Mouse (Mus musculus) hindbrain, postnatal 0 days (tissue): ENCODE data around the gene Usp49. TPM values are rescaled to one million over a fixed set of nuclear protein-coding genes. Genes with fewer than 3 reads are reported as not detected.

Source experiments
- ATAC-seq: fragments of 200-750 bp; cut with Nextera tagmentation; 2 replicates; pipeline ENCODE4 v1.8.0; 2017; ENCODE audit warnings: mild to moderate bottlenecking, moderate TSS enrichment, moderate library complexity
- DNase-seq: peaks from one replicate; pipeline ENCODE4 v3.0.0-alpha.2; 2015; ENCODE audit warnings: low spot score
- H3K27ac ChIP-seq: fragments of 300-500 bp; sonication (generic); 2 replicates; pipeline ENCODE4 v1.5.1; 2014; ENCODE audit warnings: mild to moderate bottlenecking
- H3K27me3 ChIP-seq: fragments of 300-500 bp; sonication (generic); 2 replicates; pipeline ENCODE4 v1.6.1; 2014; ENCODE audit warnings: low read length, mixed read lengths; ENCODE audit not compliant: insufficient read depth
- H3K36me3 ChIP-seq: fragments of 300-500 bp; sonication (generic); 2 replicates; pipeline ENCODE4 v1.6.1; 2014; ENCODE audit warnings: low read length, mixed read lengths; ENCODE audit not compliant: insufficient read depth
- H3K4me1 ChIP-seq: fragments of 300-500 bp; sonication (generic); 2 replicates; pipeline ENCODE4 v1.6.1; 2014; ENCODE audit warnings: antibody characterized with exemption, low read length, mixed read lengths; ENCODE audit not compliant: insufficient read depth
- H3K4me2 ChIP-seq: fragments of 300-500 bp; sonication (generic); 2 replicates; pipeline ENCODE4 v1.6.1; 2014; ENCODE audit warnings: low read depth, mild to moderate bottlenecking, low read length, moderate library complexity, mixed read lengths
- H3K4me3 ChIP-seq: fragments of 300-500 bp; sonication (generic); 2 replicates; pipeline ENCODE4 v1.5.1; 2014; ENCODE audit warnings: low read length
- H3K9ac ChIP-seq: fragments of 300-500 bp; sonication (generic); replicated peaks from 2 replicates; pipeline ENCODE4 v1.6.1; 2014; ENCODE audit warnings: mild to moderate bottlenecking, low read length, moderate library complexity, mixed read lengths
- H3K9me3 ChIP-seq: fragments of 300-500 bp; sonication (generic); 2 replicates; pipeline ENCODE4 v1.6.1; 2016; ENCODE audit warnings: low read length, mixed read lengths
- CTCF ChIP-seq: IDR thresholded peaks from 2 replicates; pipeline ENCODE4 v1.5.1; 2016; ENCODE audit warnings: antibody characterized with exemption, control low read depth, low read depth
- WGBS: fragments of 180-500 bp; shearing (Covaris S2); extraction: QIAGEN DNeasy Blood & Tissue Kit; methylation state at CpG from one replicate; pipeline ENCODE4 v1.1.7; 2014; 5-methylcytosine and 5-hydroxymethylcytosine counted together
- polyA plus RNA-seq: library from polyadenylated mRNA; unstranded; fragments of >200 nt; fragmentation: Nextera tagmentation; extraction: Ambion mirVana; gene quantifications from 2 replicates; pipeline ENCODE4 v1.2.1, GENCODE M21; 2015
- total RNA-seq: library from RNA; depleted of rRNA; stranded (reverse); fragments of >200 nt; gene quantifications from 2 replicates; pipeline ENCODE4 v1.2.3, GENCODE M21; 2014

Gene Usp49
- total and polyA plus RNA-seq, 2 experiments from 2014 or later, result 4.9 to 25.5 TPM

DNA sequence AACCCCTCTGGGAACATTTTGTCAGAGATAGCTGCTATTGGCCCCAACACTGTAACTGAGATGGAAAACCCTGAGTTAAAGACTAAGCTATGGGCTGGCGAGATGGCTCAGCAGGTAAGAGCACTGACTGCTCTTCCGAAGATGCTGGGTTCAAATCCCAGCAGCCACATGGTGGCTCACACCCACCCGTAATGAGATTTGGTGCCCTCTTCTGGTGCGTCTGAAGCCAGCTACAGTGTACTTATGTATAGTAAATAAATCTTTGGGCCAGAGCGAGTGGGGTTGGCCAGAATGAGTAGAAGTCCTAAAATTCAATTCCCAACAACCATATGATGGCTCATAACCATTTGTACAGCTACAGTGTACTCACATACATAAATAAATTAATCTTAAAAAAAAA is 24.3 kb upstream of the Usp49 start:
- TF ChIP-seq CTCF, result peak; percentile 32
- Histone ChIP-seq H3K27ac (no peak overlapping the region), H3K4me1 (0 out of 2 replicates have a peak, but pooled peaks cover 4% of the 10 kb centered on the region), H3K36me3 (peaks cover 41% of the 10 kb centered on the region), H3K27me3 (no peaks in the 10 kb centered on the region), H3K4me3 (no peak overlapping the region), H3K9me3 (no peaks in the 10 kb centered on the region), H3K4me2 (no peak overlapping the region), H3K9ac (no peak overlapping the region)
- ATAC-seq (no peak), DNase-seq (no peak)
- WGBS, result 72% methylated on average over 5 of the region's 5 CpGs

DNA sequence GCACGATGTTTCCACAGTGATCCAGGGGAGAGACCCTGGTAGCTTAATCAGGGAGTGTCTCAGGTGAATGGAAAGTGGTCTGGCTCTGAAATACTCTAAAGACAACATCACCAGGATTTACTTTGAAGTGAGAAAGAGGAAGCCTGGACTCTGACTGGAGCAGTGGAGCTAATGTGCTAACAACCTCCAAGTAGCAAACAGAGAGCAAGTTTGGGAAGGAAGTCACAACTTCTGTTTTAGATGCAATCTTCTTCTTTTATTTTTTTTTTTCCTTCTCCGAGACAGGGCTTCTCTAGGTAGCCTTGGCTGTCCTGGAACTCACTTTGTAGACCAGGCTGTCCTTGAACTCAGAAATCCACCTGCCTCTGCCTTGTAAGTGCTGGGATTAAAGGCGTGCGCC is 21.3 kb upstream of the Usp49 start:
- ATAC-seq (no peak), DNase-seq (no peak)
- Histone ChIP-seq H3K9me3 (no peaks in the 10 kb centered on the region), H3K4me1 (peaks cover 14% of the 10 kb centered on the region), H3K27me3 (no peaks in the 10 kb centered on the region), H3K4me2 (no peak overlapping the region), H3K9ac (no peak overlapping the region), H3K36me3 (peaks cover 24% of the 10 kb centered on the region), H3K27ac (no peak overlapping the region), H3K4me3 (no peak overlapping the region)
- 96% methylated on average over 4 of the region's 4 CpGs for WGBS
- TF ChIP-seq CTCF, result no peak

DNA sequence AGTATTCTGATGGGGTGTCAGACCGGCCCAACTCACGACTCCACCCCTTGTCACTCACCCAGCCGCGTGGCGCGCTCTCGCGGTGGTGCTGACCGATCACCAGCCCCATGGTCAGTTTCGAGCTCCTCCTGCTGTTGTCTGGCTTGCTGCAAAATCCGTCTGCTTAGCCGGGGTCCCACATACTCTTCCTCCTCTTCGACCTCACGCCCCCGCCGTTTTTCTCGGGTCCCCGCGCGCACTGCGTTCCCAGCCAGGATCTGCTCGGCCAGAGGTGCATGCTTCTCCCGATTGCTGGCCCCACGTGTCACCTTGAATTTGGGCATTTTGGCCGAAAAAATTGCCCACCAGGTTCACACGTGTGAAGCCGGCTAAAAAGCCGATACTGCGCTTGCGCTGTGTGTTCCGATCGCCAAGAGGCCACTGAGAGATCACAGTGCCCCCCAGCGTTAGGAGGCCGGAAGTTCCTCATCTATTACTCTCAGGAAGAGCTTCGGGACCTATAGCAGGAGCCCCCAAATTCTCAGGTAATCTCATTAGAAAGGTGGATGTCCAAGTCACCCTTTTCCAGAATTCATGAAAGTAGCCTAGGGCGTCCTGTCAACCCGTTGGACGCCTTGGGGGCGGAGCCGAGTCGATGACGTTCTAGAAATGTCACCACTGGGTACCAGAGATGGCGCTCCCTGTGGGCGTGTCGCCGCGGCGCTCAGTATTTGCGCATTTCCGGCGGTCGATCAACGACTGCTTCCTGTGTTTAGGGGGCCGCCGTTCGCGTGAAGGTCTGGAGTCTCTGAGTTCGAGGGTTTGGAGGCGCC is 19.4 kb upstream of the Usp49 start, which contains the start of the genes Bysl, Med20 and Gm20517:
Bysl (minus strand) TSS at position 644 of the 812 bp plus-strand sequence.
Med20 (plus strand) TSS at position 734 of the 812 bp plus-strand sequence.
Gm20517 (plus strand) TSS at position 741 of the 812 bp plus-strand sequence.
- TF ChIP-seq CTCF, result peak; percentile 87
- 1% methylated on average over 59 of the region's 59 CpGs for WGBS
- ATAC-seq (peak; percentile 96), DNase-seq (peak; percentile 98)
- Histone ChIP-seq H3K9me3 (no peaks in the 10 kb centered on the region), H3K9ac (peak within 1 kb of the TSS; percentile 82), H3K36me3 (peaks cover 14% of the 10 kb centered on the region), H3K4me3 (peak within 1 kb of the TSS; percentile 86), H3K27ac (peak within 1 kb of the TSS; percentile 85), H3K27me3 (no peaks in the 10 kb centered on the region), H3K4me2 (peak within 1 kb of the TSS; percentile 96), H3K4me1 (peaks cover 14% of the 10 kb centered on the region)

DNA sequence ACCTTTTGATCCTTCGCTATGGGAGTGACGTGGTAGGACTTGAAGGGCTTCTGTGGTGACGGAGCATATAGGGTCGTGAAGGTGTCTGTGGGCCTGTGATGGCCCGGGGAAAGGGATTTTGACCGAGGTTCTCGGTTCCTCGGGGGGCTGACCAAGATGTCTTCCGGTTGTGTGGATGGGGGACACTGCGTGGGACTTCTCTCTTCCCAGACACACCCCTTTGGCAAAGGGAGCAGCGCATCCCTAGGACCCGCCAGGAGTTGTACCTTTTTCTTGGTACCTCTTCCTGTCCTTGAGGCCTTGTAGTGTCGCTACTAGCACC is 18.9 kb upstream of the Usp49 start:
- H3K4me1 ChIP-seq, result peaks cover 14% of the 10 kb centered on the region
- H3K27ac ChIP-seq, result peak overlapping the region; percentile 85
- H3K9me3 ChIP-seq, result no peaks in the 10 kb centered on the region
- ATAC-seq (no peak; the same call in 1 of the 2 replicates), DNase-seq (no peak)
- no peaks in the 10 kb centered on the region for H3K27me3 ChIP-seq
- WGBS, result under 1% methylated on average over 13 of the region's 13 CpGs
- H3K4me2 ChIP-seq, result peak overlapping the region; percentile 96
- H3K36me3 ChIP-seq, result peaks cover 15% of the 10 kb centered on the region
- TF ChIP-seq CTCF, result no peak
- peak overlapping the region; percentile 86 for H3K4me3 ChIP-seq
- peak overlapping the region; percentile 82 for H3K9ac ChIP-seq

DNA sequence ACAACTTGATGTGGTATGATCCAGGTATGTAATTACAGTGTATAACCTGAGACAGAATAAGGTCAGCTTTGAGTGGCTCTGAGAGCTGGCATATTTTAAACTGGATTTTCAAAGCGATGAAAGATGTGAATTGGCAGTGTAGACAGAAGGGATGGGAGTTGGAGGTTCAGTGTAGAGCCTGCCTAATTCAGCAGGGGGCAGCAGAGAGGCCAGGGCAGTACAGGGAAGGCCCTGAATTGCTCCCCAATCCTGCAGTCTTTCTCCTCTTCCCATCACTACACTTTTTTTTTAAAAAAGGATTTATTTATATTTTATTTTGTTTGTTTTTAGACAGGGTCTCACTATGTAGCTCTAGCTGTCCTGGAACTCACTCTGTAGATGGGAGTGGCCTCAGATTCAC is 16.5 kb upstream of the Usp49 start:
- Histone ChIP-seq H3K9ac (no peak overlapping the region), H3K27me3 (no peaks in the 10 kb centered on the region), H3K4me3 (no peak overlapping the region), H3K27ac (no peak overlapping the region), H3K36me3 (peaks cover 11% of the 10 kb centered on the region; the same call in 1 of the 2 replicates), H3K9me3 (no peaks in the 10 kb centered on the region), H3K4me2 (no peak overlapping the region), H3K4me1 (peaks cover 14% of the 10 kb centered on the region)
- DNase-seq (no peak), ATAC-seq (no peak)
- peak; percentile 54 for TF ChIP-seq CTCF
- 89% methylated on average over 1 of the region's 1 CpGs for WGBS

DNA sequence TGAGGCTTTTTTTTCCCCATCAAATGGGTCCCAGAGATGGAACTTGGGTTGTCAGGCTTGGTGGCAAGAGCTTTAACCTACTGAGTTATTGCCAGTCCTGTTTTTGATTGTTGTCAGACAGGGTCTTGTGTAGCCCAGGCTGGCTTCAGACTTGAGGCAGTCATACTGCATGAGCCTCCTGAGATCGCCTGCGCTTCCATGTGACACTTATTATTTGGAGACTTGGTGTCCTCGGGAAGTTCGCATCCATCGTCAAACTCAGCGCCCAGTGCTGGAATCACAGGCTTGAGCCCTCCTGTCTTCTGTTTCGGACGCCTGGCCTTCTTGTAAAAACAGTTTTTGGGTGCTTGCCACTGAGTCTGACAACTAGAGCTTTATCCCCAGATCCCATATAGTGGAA is 14.4 kb upstream of the Usp49 start:
- peaks cover 10% of the 10 kb centered on the region for H3K4me1 ChIP-seq
- H3K4me3 ChIP-seq, result no peak overlapping the region
- WGBS, result 96% methylated on average over 8 of the region's 8 CpGs
- no peak for DNase-seq
- no peak overlapping the region for H3K9ac ChIP-seq
- peaks cover 11% of the 10 kb centered on the region; the same call in 1 of the 2 replicates for H3K36me3 ChIP-seq
- ATAC-seq, result no peak
- H3K9me3 ChIP-seq, result no peaks in the 10 kb centered on the region
- H3K27me3 ChIP-seq, result no peaks in the 10 kb centered on the region
- H3K27ac ChIP-seq, result no peak overlapping the region
- TF ChIP-seq CTCF, result no peak
- H3K4me2 ChIP-seq, result no peak overlapping the region

DNA sequence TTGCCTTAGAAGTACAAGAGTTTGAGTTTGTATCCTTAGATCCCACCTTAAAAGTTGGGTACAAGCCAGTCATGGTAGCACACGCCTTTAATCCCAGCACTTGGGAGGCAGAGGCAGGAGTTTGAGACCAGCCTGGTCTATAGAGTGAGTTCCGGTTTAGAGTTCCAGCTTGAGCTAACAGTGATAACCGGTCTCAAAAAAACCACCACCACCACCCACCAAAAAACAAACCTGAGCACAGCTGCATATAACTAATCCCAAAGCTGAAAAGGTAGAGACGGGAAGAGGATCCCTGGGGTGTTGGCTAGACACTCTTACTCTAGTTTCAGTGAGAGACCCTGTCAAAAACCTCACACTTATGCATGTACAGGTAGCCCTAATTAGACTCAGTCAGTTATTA is 13.8 kb upstream of the Usp49 start:
- ATAC-seq, result no peak
- no peak overlapping the region for H3K4me3 ChIP-seq
- H3K9ac ChIP-seq, result no peak overlapping the region
- no peak overlapping the region for H3K4me2 ChIP-seq
- TF ChIP-seq CTCF, result no peak
- H3K4me1 ChIP-seq, result peaks cover 10% of the 10 kb centered on the region
- no peak overlapping the region for H3K27ac ChIP-seq
- DNase-seq, result no peak
- H3K36me3 ChIP-seq, result peaks cover 11% of the 10 kb centered on the region; the same call in 1 of the 2 replicates
- WGBS, result 92% methylated on average over 4 of the region's 4 CpGs
- no peaks in the 10 kb centered on the region for H3K9me3 ChIP-seq
- H3K27me3 ChIP-seq, result no peaks in the 10 kb centered on the region
